Mouse (Mus musculus): Measurements from ENCODE around the gene Coro2a. TPM values are rescaled to one million over a fixed set of nuclear protein-coding genes. Genes with fewer than 3 reads are reported as not detected.

The Coro2a gene
- polyA plus RNA-seq, 1 experiment from 2014 or later = 5.2 TPM

- Histone ChIP-seq H3K4me1 (replicated peaks; ENCODE audit: control insufficient read depth, insufficient read depth, low read length) (peaks cover 3% of the 10 kb centered on the region), H3K36me3 (ENCODE audit: control insufficient read depth, insufficient read depth, low read length) (no peaks in the 10 kb centered on the region; the same call in 1 of the 2 replicates), H3K27me3 (ENCODE audit: control insufficient read depth, insufficient read depth, low read depth, low read length) (peaks cover 11% of the 10 kb centered on the region), H3K27ac (ENCODE audit: low read length) (0 out of 2 replicates have a peak overlapping the region, but pooled peaks have one; percentile 7), H3K4me3 (ENCODE audit: low read length) (peak overlapping the region; percentile 69), H3K9me3 (ENCODE audit: control insufficient read depth, low read length) (no peaks in the 10 kb centered on the region), H3K4me2 (ENCODE audit: low read depth, low read length) (peak overlapping the region; percentile 99), H3K9ac (ENCODE audit: low read length) (peak overlapping the region; percentile 30; the same call in 1 of the 2 replicates)
- ATAC-seq (ENCODE audit: low read depth) = peak; percentile 67
- WGBS = 9% methylated on average over 16 of the region's 16 CpGs
Observed at GRCm38 (mm10) chr4:46507736-46508460, 94.1 kb downstream of the Coro2a start.

GRCm38 (mm10) chr4:46506801-46507610 is 95.0 kb downstream of the Coro2a start:
- peak overlapping the region; percentile 68 for H3K9ac ChIP-seq (ENCODE audit: low read length)
- H3K4me3 ChIP-seq (ENCODE audit: low read length) = peak overlapping the region; percentile 69
- under 1% methylated on average over 78 of the region's 94 CpGs for WGBS
- no peaks in the 10 kb centered on the region; the same call in 1 of the 2 replicates for H3K36me3 ChIP-seq (ENCODE audit: control insufficient read depth, insufficient read depth, low read length)
- H3K4me1 ChIP-seq (replicated peaks; ENCODE audit: control insufficient read depth, insufficient read depth, low read length) = peaks cover 3% of the 10 kb centered on the region
- H3K27ac ChIP-seq (ENCODE audit: low read length) = no peak overlapping the region
- peaks cover 11% of the 10 kb centered on the region for H3K27me3 ChIP-seq (ENCODE audit: control insufficient read depth, insufficient read depth, low read depth, low read length)
- peak overlapping the region; percentile 99 for H3K4me2 ChIP-seq (ENCODE audit: low read depth, low read length)
- ATAC-seq (ENCODE audit: low read depth) = peak; percentile 98
- H3K9me3 ChIP-seq (ENCODE audit: control insufficient read depth, low read length) = no peaks in the 10 kb centered on the region

GRCm38 (mm10) chr4:46505361-46506057 is 96.5 kb downstream of the Coro2a start:
- peaks cover 11% of the 10 kb centered on the region for H3K27me3 ChIP-seq (ENCODE audit: control insufficient read depth, insufficient read depth, low read depth, low read length)
- no peak for ATAC-seq (ENCODE audit: low read depth)
- H3K4me2 ChIP-seq (ENCODE audit: low read depth, low read length) = no peak overlapping the region
- no peak overlapping the region for H3K4me3 ChIP-seq (ENCODE audit: low read length)
- no peaks in the 10 kb centered on the region for H3K9me3 ChIP-seq (ENCODE audit: control insufficient read depth, low read length)
- H3K9ac ChIP-seq (ENCODE audit: low read length) = no peak overlapping the region
- H3K27ac ChIP-seq (ENCODE audit: low read length) = no peak overlapping the region
- peaks cover 3% of the 10 kb centered on the region for H3K4me1 ChIP-seq (replicated peaks; ENCODE audit: control insufficient read depth, insufficient read depth, low read length)
- WGBS = 63% methylated on average over 8 of the region's 8 CpGs
- H3K36me3 ChIP-seq (ENCODE audit: control insufficient read depth, insufficient read depth, low read length) = peaks cover 4% of the 10 kb centered on the region

GRCm38 (mm10) chr4:46503881-46504280 is 98.1 kb downstream of the Coro2a start:
- Histone ChIP-seq H3K27ac (ENCODE audit: low read length) (no peak overlapping the region), H3K4me1 (replicated peaks; ENCODE audit: control insufficient read depth, insufficient read depth, low read length) (peaks cover 3% of the 10 kb centered on the region), H3K36me3 (ENCODE audit: control insufficient read depth, insufficient read depth, low read length) (peaks cover 9% of the 10 kb centered on the region), H3K27me3 (ENCODE audit: control insufficient read depth, insufficient read depth, low read depth, low read length) (peaks cover 11% of the 10 kb centered on the region), H3K4me3 (ENCODE audit: low read length) (no peak overlapping the region), H3K9me3 (ENCODE audit: control insufficient read depth, low read length) (no peaks in the 10 kb centered on the region), H3K9ac (ENCODE audit: low read length) (no peak overlapping the region), H3K4me2 (ENCODE audit: low read depth, low read length) (no peak overlapping the region)
- no peak for ATAC-seq (ENCODE audit: low read depth)
- 72% methylated on average over 3 of the region's 3 CpGs for WGBS

GRCm38 (mm10) chr4:46502606-46503502 is 99.1 kb downstream of the Coro2a start:
- Histone ChIP-seq H3K36me3 (ENCODE audit: control insufficient read depth, insufficient read depth, low read length) (peaks cover 9% of the 10 kb centered on the region), H3K27me3 (ENCODE audit: control insufficient read depth, insufficient read depth, low read depth, low read length) (peaks cover 11% of the 10 kb centered on the region), H3K9ac (ENCODE audit: low read length) (no peak overlapping the region), H3K4me2 (ENCODE audit: low read depth, low read length) (no peak overlapping the region), H3K4me1 (replicated peaks; ENCODE audit: control insufficient read depth, insufficient read depth, low read length) (peaks cover 3% of the 10 kb centered on the region), H3K27ac (ENCODE audit: low read length) (no peak overlapping the region), H3K9me3 (ENCODE audit: control insufficient read depth, low read length) (no peaks in the 10 kb centered on the region), H3K4me3 (ENCODE audit: low read length) (no peak overlapping the region)
- WGBS = 64% methylated on average over 16 of the region's 16 CpGs
- ATAC-seq (ENCODE audit: low read depth) = no peak

GRCm38 (mm10) chr4:46498976-46499375 is 103.0 kb downstream of the Coro2a start:
- Histone ChIP-seq H3K36me3 (ENCODE audit: control insufficient read depth, insufficient read depth, low read length) (peaks cover 11% of the 10 kb centered on the region), H3K27me3 (ENCODE audit: control insufficient read depth, insufficient read depth, low read depth, low read length) (no peaks in the 10 kb centered on the region), H3K4me1 (replicated peaks; ENCODE audit: control insufficient read depth, insufficient read depth, low read length) (no peaks in the 10 kb centered on the region), H3K9ac (ENCODE audit: low read length) (no peak overlapping the region), H3K4me2 (ENCODE audit: low read depth, low read length) (no peak overlapping the region), H3K27ac (ENCODE audit: low read length) (no peak overlapping the region), H3K9me3 (ENCODE audit: control insufficient read depth, low read length) (no peaks in the 10 kb centered on the region), H3K4me3 (ENCODE audit: low read length) (no peak overlapping the region)
- 16% methylated on average over 4 of the region's 4 CpGs for WGBS
- ATAC-seq (ENCODE audit: low read depth) = no peak

GRCm38 (mm10) chr4:46498511-46498910 is 103.5 kb downstream of the Coro2a start:
- 67% methylated on average over 3 of the region's 3 CpGs for WGBS
- Histone ChIP-seq H3K9ac (ENCODE audit: low read length) (no peak overlapping the region), H3K27ac (ENCODE audit: low read length) (no peak overlapping the region), H3K4me2 (ENCODE audit: low read depth, low read length) (no peak overlapping the region), H3K27me3 (ENCODE audit: control insufficient read depth, insufficient read depth, low read depth, low read length) (no peaks in the 10 kb centered on the region), H3K36me3 (ENCODE audit: control insufficient read depth, insufficient read depth, low read length) (peaks cover 11% of the 10 kb centered on the region), H3K4me3 (ENCODE audit: low read length) (no peak overlapping the region), H3K4me1 (replicated peaks; ENCODE audit: control insufficient read depth, insufficient read depth, low read length) (no peaks in the 10 kb centered on the region), H3K9me3 (ENCODE audit: control insufficient read depth, low read length) (no peaks in the 10 kb centered on the region)
- ATAC-seq (ENCODE audit: low read depth) = no peak

- Histone ChIP-seq H3K27me3 (ENCODE audit: control insufficient read depth, insufficient read depth, low read depth, low read length) (no peaks in the 10 kb centered on the region), H3K4me1 (replicated peaks; ENCODE audit: control insufficient read depth, insufficient read depth, low read length) (no peaks in the 10 kb centered on the region), H3K4me2 (ENCODE audit: low read depth, low read length) (no peak overlapping the region), H3K9ac (ENCODE audit: low read length) (no peak overlapping the region), H3K27ac (ENCODE audit: low read length) (no peak overlapping the region), H3K4me3 (ENCODE audit: low read length) (no peak overlapping the region), H3K9me3 (ENCODE audit: control insufficient read depth, low read length) (no peaks in the 10 kb centered on the region), H3K36me3 (ENCODE audit: control insufficient read depth, insufficient read depth, low read length) (peaks cover 21% of the 10 kb centered on the region)
- peak; percentile 32; the same call in 1 of the 2 replicates for ATAC-seq (ENCODE audit: low read depth)
- WGBS = 40% methylated on average over 4 of the region's 4 CpGs
Observed at GRCm38 (mm10) chr4:46497286-46497892, 104.6 kb downstream of the Coro2a start.
